In genomic region chr12:30598955-30599354, GRCm38 (mm10) we compare ENCODE assay signal across 23 mouse cellular contexts. TPM values are rescaled to one million over a fixed set of nuclear protein-coding genes. Genes with fewer than 3 reads are reported as not detected.
DNase-seq lines count a peak whose midpoint lies in the region; ATAC-seq and TF ChIP-seq lines count a peak whose summit lies in the region.
"Had no signal": no experiment of that assay in that cellular context is flagged by ENCODE, and none has a peak within 500 bp of the region (broad histone marks: within the 10 kb centered on the region; RNA-seq: fewer than 3 reads in every experiment).

No protein-coding gene starts in this region.

- peak; percentile 56; the same call in 1 of the 2 replicates for ATAC-seq in embryonic facial prominence, embryonic 14.5 days (ENCODE audit: low read depth)
- ATAC-seq: forebrain, postnatal 0 days; intestine, postnatal 0 days had no signal

- no peak for TF ChIP-seq CTCF in C2C12 (IDR thresholded peaks at IDR 0.05; ENCODE audit: control insufficient read depth, insufficient read depth, insufficient read length)

- H3K27me3 ChIP-seq in C2C12 (ENCODE audit: control insufficient read depth, insufficient read depth, insufficient read length) = no peaks in the 10 kb centered on the region
- no peaks in the 10 kb centered on the region for H3K27me3 ChIP-seq in embryonic facial prominence, embryonic 14.5 days (replicated peaks; ENCODE audit: control insufficient read depth, insufficient read depth, low read length)
- H3K27me3 ChIP-seq: liver, embryonic 13.5 days; stomach, embryonic 15.5 days had no signal

- no peak overlapping the region for H3ac ChIP-seq in C2C12 (ENCODE audit: control insufficient read depth, insufficient read length, low read depth)

- H3K79me3 ChIP-seq in C2C12 (ENCODE audit: low read depth) = no peaks in the 10 kb centered on the region

- no peaks in the 10 kb centered on the region for H3K9me3 ChIP-seq in embryonic facial prominence, embryonic 14.5 days (ENCODE audit: control insufficient read depth, low read length)
- H3K9me3 ChIP-seq: heart, embryonic 10.5 days; liver, embryonic 13.5 days; midbrain, embryonic 10.5 days; stomach, embryonic 15.5 days had no signal

- H3K9ac ChIP-seq in embryonic facial prominence, embryonic 14.5 days (ENCODE audit: low read depth, low read length) = no peak overlapping the region
- H3K9ac ChIP-seq: forebrain, postnatal 0 days; hindbrain, embryonic 14.5 days; liver, embryonic 13.5 days; stomach, embryonic 15.5 days had no signal

- peaks cover 19% of the 10 kb centered on the region for H3K4me1 ChIP-seq in embryonic facial prominence, embryonic 14.5 days (ENCODE audit: control insufficient read depth, insufficient read depth, low read length)
- H3K4me1 ChIP-seq: heart, embryonic 10.5 days; liver, embryonic 13.5 days; midbrain, embryonic 10.5 days had no signal

- WGBS in embryonic facial prominence, embryonic 14.5 days = 44% methylated on average over 3 of the region's 3 CpGs

- H3K4me3 ChIP-seq in C2C12 (ENCODE audit: insufficient read depth, poor library complexity, severe bottlenecking) = no peak overlapping the region
- H3K4me3 ChIP-seq in embryonic facial prominence, embryonic 14.5 days (ENCODE audit: low read depth, low read length) = no peak overlapping the region
- H3K4me3 ChIP-seq: heart, embryonic 10.5 days; layer of hippocampus, adult 2 months; liver, embryonic 13.5 days; midbrain, embryonic 10.5 days; stomach, embryonic 15.5 days had no signal

- no peak overlapping the region for H3K27ac ChIP-seq in embryonic facial prominence, embryonic 14.5 days (replicated peaks; ENCODE audit: low read depth, low read length)
- H3K27ac ChIP-seq: heart, embryonic 10.5 days; hindbrain, embryonic 14.5 days; kidney, postnatal 0 days; layer of hippocampus, adult 2 months; liver, embryonic 13.5 days; midbrain, embryonic 10.5 days; stomach, embryonic 15.5 days had no signal

- intact Hi-C loops in left cerebral cortex, postnatal 4 days (cut with DNase I) = loop anchor here (5.0 kb wide), 1 partner anchor 408 kb away; no protein-coding TSS in a partner anchor
- intact Hi-C loops in left cerebral cortex, postnatal 25 days (cut with DNase I) = loop anchor here (5.0 kb wide), 1 partner anchor 93 kb away; no protein-coding TSS in a partner anchor

- no peak overlapping the region for H3K4me2 ChIP-seq in embryonic facial prominence, embryonic 14.5 days (ENCODE audit: low read depth, low read length)
- H3K4me2 ChIP-seq: hindbrain, embryonic 14.5 days; liver, embryonic 13.5 days; stomach, embryonic 15.5 days had no signal

- no peaks in the 10 kb centered on the region for H3K36me3 ChIP-seq in C2C12 (ENCODE audit: control insufficient read depth, insufficient read depth)
- H3K36me3 ChIP-seq in embryonic facial prominence, embryonic 14.5 days (ENCODE audit: control insufficient read depth, insufficient read depth, low read length) = no peaks in the 10 kb centered on the region
- H3K36me3 ChIP-seq: heart, embryonic 10.5 days; liver, embryonic 13.5 days; midbrain, embryonic 10.5 days; stomach, embryonic 15.5 days had no signal

- H3K79me2 ChIP-seq in C2C12 (ENCODE audit: control insufficient read depth, insufficient read depth) = no peaks in the 10 kb centered on the region

- peak; percentile 57 to 76 for DNase-seq in cerebellum, postnatal 10 days
- DNase-seq in cerebellum, postnatal 25 days = no peak
- peak; percentile 74 for DNase-seq in left cerebral cortex, postnatal 4 days
- DNase-seq in left cerebral cortex, postnatal 25 days (ENCODE audit: low spot score in 2 of 2) = no peak
- peak; percentile 67 for DNase-seq in embryonic facial prominence, embryonic 14.5 days (ENCODE audit: low spot score)
- no peak for DNase-seq in embryo, embryonic 10 days (ENCODE audit: low spot score)
- DNase-seq in frontal cortex, adult 2 months (ENCODE audit: extremely low spot score in 1 of 2, low spot score in 1 of 2) = no peak
- DNase-seq: adrenal gland, postnatal 10 days; cerebellum, adult 2 months; forebrain, postnatal 0 days; gastrocnemius, postnatal 36 days; heart, postnatal 10 days; liver, embryonic 13.5 days; lung, postnatal 36 days; thymus, adult 2 months had no signal

TF ChIP-seq in C2C12, 6 proteins besides CTCF, POLR2A, EP300 and RAD21:
- peak; percentile 20 for TF ChIP-seq MYOD1 (IDR thresholded peaks at IDR 0.05; ENCODE audit: control insufficient read depth, insufficient read length, low read depth)
- TF ChIP-seq CEBPB (IDR thresholded peaks at IDR 0.05; ENCODE audit: low read depth) = no peak

RNA-seq across cellular contexts. Expression of gene Tmem18, which starts 14.7 kb away (rescaled TPM):
- total RNA-seq in left cerebral cortex, postnatal 4 days (2021) = 10 to 100 TPM; 38.1 to 39.8 TPM
- total RNA-seq in left cerebral cortex, postnatal 25 days (2021) = 10 to 100 TPM; 35.6 to 36.1 TPM
- 6.9 TPM for polyA plus RNA-seq in C2C12 (2012; fragmentation: generic; extraction: Trizol)
- polyA plus RNA-seq in embryonic facial prominence, embryonic 14.5 days (2014; fragmentation: Nextera tagmentation; extraction: Ambion mirVana) = 25.2 and 26.3 TPM in 2 replicates
- polyA plus RNA-seq in frontal cortex, adult 2 months (2012; rRNA removed) = 46.5 and 49.4 TPM in 2 replicates

Comparison
In these comparisons a context has a peak if more than half of its experiments do, and no peak if none do; other contexts are left out.
1. DNase-seq: peak in cerebellum, postnatal 10 days (2 of 2), left cerebral cortex, postnatal 4 days (single experiment) and embryonic facial prominence, embryonic 14.5 days (single experiment); none in cerebellum, postnatal 25 days (0 of 2), left cerebral cortex, postnatal 25 days (0 of 2), embryo, embryonic 10 days (single experiment) and frontal cortex, adult 2 months (0 of 2).